Mouse (Mus musculus) right cerebral cortex, postnatal 4 days (tissue): Measurements from ENCODE around the gene Gabrp.

Experiments used
- DNase-seq: peaks from one replicate; pipeline ENCODE4 v3.0.0-alpha.2; 2022

Gene Gabrp

DNA sequence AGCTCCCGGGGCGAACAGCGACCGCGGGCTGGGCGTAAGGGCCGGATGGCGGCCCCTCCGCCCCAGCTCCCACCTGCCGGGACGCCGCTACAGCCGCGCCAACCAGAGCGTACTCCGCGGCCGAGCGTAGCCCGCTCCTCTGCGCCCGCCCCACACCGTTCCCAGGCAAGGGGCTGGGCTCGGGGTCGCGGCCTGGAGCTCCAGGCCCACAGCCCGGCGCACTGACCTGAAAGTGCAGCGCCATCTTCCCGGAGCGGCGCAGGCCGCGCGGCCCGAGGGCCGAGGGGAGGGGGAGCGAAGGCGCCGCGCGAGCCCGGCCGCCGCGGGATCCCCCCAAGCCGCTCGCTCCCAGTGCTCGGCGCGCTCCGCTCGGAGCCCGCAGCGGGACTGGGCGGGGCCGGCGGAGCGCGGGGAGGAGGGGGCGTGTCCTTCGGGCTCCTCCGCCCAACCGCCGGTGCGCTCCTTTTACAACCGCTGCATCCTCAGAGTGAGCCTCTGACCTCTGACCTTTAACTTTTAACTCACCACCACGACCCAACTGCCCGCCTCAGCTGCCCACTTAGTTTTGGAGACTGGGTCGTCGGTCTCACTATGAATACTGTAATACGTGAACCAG, 65.3 kb downstream of the Gabrp start, which contains the start of gene Ranbp17:
TSS of gene Ranbp17 (minus strand) at position 371 of the 616 bp plus-strand sequence.
- peak; percentile 53 for DNase-seq

DNA sequence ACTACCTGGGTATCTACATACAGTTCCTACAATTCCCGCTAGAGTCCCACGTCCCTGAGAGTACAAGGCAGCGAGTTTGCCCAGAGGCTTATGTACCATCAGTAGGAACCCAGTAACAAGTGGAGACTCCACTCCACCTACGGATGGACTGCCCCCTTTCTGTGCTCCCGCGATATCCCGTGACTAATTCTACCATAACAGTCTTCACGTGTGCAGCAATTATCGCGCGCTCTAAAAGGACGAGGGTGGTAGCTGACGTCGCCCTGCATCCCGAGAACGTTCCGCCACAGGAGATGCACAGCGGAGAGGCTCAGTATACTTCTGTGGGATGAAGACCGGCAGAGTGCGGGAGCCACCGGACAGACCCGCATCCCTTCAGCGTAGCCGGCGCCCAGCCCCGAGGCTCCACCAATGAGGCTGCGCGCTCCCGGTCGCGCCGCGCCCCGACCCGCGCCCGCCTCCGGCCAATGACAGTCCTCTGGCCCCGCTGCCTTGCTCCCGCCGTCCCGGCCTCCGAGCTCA, 65.8 kb downstream of the Gabrp start:
- peak; percentile 54 for DNase-seq

DNA sequence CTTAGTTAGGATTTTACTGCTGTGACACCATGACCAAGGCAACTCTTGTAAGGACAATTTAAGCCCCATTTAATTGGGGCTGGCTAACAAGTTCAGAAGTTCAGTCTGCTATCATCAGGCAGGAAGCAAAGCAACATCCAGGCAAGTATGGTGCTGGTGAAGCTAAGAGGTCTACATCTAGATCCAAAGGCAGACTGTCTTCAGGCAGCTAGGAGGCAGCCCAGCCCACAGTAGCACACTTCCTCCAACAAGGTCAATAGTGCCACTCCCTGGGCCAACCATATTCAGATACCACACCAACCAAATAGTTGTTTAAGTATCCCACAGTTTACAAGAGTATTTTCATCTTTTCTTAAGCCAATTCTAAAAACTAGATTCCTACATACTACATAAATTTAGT, 69.4 kb downstream of the Gabrp start:
- no peak for DNase-seq
